Mouse (Mus musculus): ENCODE data around the gene Gstm2. TPM values are rescaled to one million over a fixed set of nuclear protein-coding genes. Genes with fewer than 3 reads are reported as not detected.
A peak's percentile ranks its signal among the peaks of the same experiment; 100 is the strongest.
"Not testable (repeated sequence)": the region's sequence is repeated elsewhere in the genome, so short reads cannot be mapped to it uniquely, and the experiment has no call there.

Gene Gstm2
- polyA plus RNA-seq, 1 experiment from 2014 or later, result 5.9 TPM

- not testable (repeated sequence) for H3K36me3 ChIP-seq; H3K27ac ChIP-seq; H3K9ac ChIP-seq; H3K4me3 ChIP-seq (replicated peaks); ATAC-seq (ENCODE audit: low read depth); DNase-seq; H3K4me2 ChIP-seq; H3K4me1 ChIP-seq (replicated peaks); H3K27me3 ChIP-seq; H3K9me3 ChIP-seq (replicated peaks)
- WGBS (ENCODE audit: insufficient replicate concordance), result 76% methylated on average over 2 of the region's 2 CpGs
Observed at GRCm38 (mm10) chr3:107995974-107996373, 9.7 kb upstream of the Gstm2 start.

- not testable (repeated sequence) for H3K27ac ChIP-seq; H3K4me3 ChIP-seq (replicated peaks); H3K4me1 ChIP-seq (replicated peaks); H3K9me3 ChIP-seq (replicated peaks); H3K27me3 ChIP-seq; DNase-seq; H3K9ac ChIP-seq; H3K4me2 ChIP-seq; ATAC-seq (ENCODE audit: low read depth); H3K36me3 ChIP-seq
- WGBS (ENCODE audit: insufficient replicate concordance), result 85% methylated on average over 2 of the region's 2 CpGs
Observed at GRCm38 (mm10) chr3:107985141-107985540, 1.1 kb downstream of the Gstm2 start.

GRCm38 (mm10) chr3:107984471-107984870 is 1.8 kb downstream of the Gstm2 start:
- no peak for ATAC-seq (ENCODE audit: low read depth)
- Histone ChIP-seq H3K27ac (no peak overlapping the region), H3K4me1 (replicated peaks) (peaks cover 6% of the 10 kb centered on the region; the same call in 1 of the 2 replicates), H3K27me3 (no peaks in the 10 kb centered on the region), H3K4me3 (replicated peaks) (no peak overlapping the region), H3K36me3 (no peaks in the 10 kb centered on the region), H3K9ac (no peak overlapping the region), H3K4me2 (no peak overlapping the region), H3K9me3 (replicated peaks) (no peaks in the 10 kb centered on the region)
- WGBS (ENCODE audit: insufficient replicate concordance), result 47% methylated on average over 5 of the region's 5 CpGs
- no peak for DNase-seq

GRCm38 (mm10) chr3:107983771-107984170 is 2.5 kb downstream of the Gstm2 start:
- no peak for DNase-seq
- 38% methylated on average over 3 of the region's 3 CpGs for WGBS (ENCODE audit: insufficient replicate concordance)
- H3K27me3 ChIP-seq, result no peaks in the 10 kb centered on the region
- no peaks in the 10 kb centered on the region for H3K9me3 ChIP-seq (replicated peaks)
- no peak overlapping the region for H3K9ac ChIP-seq
- ATAC-seq (ENCODE audit: low read depth), result no peak
- H3K4me1 ChIP-seq (replicated peaks), result peaks cover 6% of the 10 kb centered on the region; the same call in 1 of the 2 replicates
- no peaks in the 10 kb centered on the region for H3K36me3 ChIP-seq
- H3K4me2 ChIP-seq, result no peak overlapping the region
- no peak overlapping the region for H3K4me3 ChIP-seq (replicated peaks)
- no peak overlapping the region for H3K27ac ChIP-seq

GRCm38 (mm10) chr3:107982726-107983125 is 3.5 kb downstream of the Gstm2 start:
- H3K27ac ChIP-seq, result no peak overlapping the region
- H3K9me3 ChIP-seq (replicated peaks), result no peaks in the 10 kb centered on the region
- no peak overlapping the region for H3K4me3 ChIP-seq (replicated peaks)
- WGBS (ENCODE audit: insufficient replicate concordance), result 46% methylated on average over 6 of the region's 6 CpGs
- no peak for DNase-seq
- H3K36me3 ChIP-seq, result no peaks in the 10 kb centered on the region
- H3K4me2 ChIP-seq, result no peak overlapping the region
- ATAC-seq (ENCODE audit: low read depth), result no peak
- no peaks in the 10 kb centered on the region for H3K27me3 ChIP-seq
- no peak overlapping the region for H3K9ac ChIP-seq
- peaks cover 7% of the 10 kb centered on the region; the same call in 1 of the 2 replicates for H3K4me1 ChIP-seq (replicated peaks)

DNA sequence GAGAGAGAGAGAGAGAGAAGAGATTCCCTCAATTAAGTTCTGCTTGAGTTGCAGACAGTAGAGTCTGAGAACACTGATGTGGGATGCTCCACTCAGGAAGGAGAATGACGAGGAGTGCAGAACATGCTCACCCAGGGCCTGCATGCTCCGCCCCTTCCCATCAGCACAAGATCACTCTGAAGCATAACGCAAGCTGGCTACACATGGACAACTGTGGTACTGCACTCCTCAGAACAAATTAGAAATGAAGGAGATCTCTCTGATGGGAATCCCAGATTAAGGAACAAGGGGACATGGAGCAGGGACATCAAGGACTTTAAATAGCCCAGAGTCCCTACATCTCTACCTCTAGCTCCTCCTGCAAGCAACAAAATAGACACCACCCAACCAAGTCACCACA is 5.0 kb downstream of the Gstm2 start:
- whole genome bisulfite sequencing (ENCODE audit: insufficient replicate concordance), result 53% methylated on average over 3 of the region's 3 CpGs

DNA sequence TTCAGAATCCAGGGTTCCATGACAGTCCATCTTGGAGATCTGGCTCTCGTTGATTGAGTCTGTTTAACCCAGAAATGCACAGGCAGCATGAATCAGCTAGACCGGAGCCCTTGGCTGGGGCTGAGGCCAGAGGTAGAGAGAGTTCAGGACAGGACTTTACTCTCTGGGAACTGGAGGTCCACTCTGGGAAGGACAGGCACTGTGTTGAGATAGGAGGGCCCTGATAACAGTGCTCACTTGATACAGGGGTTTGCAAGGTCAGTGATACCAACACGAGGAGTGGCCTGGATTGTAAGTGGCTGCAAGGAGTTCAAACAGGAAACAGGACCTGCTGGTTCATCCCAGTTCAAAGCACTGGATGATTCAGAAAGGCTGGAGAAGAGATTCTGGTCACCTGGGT is 8.6 kb downstream of the Gstm2 start:
- no peak overlapping the region for H3K9ac ChIP-seq
- DNase-seq (no peak), ATAC-seq (ENCODE audit: low read depth) (0 out of 2 replicates have a peak, but pooled peaks have one; percentile 48)
- H3K9me3 ChIP-seq (replicated peaks), result no peaks in the 10 kb centered on the region
- peaks cover 12% of the 10 kb centered on the region for H3K4me1 ChIP-seq (replicated peaks)
- H3K27ac ChIP-seq, result no peak overlapping the region
- no peak overlapping the region for H3K4me3 ChIP-seq (replicated peaks)
- H3K36me3 ChIP-seq, result no peaks in the 10 kb centered on the region
- WGBS (ENCODE audit: insufficient replicate concordance), result 44% methylated on average over 3 of the region's 3 CpGs
- no peaks in the 10 kb centered on the region for H3K27me3 ChIP-seq
- H3K4me2 ChIP-seq, result no peak overlapping the region

More for the DNA sequence above, 5.0 kb downstream of the Gstm2 start:
- Histone ChIP-seq H3K4me3 (replicated peaks) (no peak overlapping the region), H3K27me3 (no peaks in the 10 kb centered on the region), H3K4me1 (replicated peaks) (peaks cover 12% of the 10 kb centered on the region; the same call in 1 of the 2 replicates), H3K9me3 (replicated peaks) (no peaks in the 10 kb centered on the region), H3K9ac (no peak overlapping the region), H3K36me3 (no peaks in the 10 kb centered on the region), H3K4me2 (no peak overlapping the region), H3K27ac (no peak overlapping the region)
- ATAC-seq (ENCODE audit: low read depth) (no peak), DNase-seq (no peak)

DNA sequence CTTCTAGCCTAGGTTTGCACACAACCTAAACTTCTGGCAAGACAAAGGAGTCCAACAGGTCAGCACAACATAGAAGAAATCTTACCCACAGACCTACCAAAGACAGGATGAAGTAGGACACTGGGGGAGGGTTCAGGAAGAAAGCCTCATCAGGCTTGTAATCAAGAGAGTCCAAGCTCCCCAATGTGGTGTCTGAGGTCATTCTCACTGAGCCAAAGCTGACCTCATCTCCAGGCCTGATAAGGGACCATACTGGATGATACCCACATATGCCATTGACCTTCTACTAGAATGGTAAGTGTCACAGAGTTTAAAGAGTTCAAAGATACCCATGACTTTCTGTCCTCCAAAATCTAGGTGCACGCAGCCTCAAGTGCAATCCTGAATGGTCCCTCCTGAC is 12.0 kb downstream of the Gstm2 start:
- Histone ChIP-seq H3K4me1 (replicated peaks) (peaks cover 9% of the 10 kb centered on the region), H3K36me3 (no peaks in the 10 kb centered on the region), H3K9me3 (replicated peaks) (no peaks in the 10 kb centered on the region), H3K9ac (no peak overlapping the region), H3K4me2 (no peak overlapping the region), H3K27me3 (no peaks in the 10 kb centered on the region), H3K27ac (no peak overlapping the region), H3K4me3 (replicated peaks) (no peak overlapping the region)
- no peak for ATAC-seq (ENCODE audit: low read depth)
- 78% methylated on average over 1 of the region's 1 CpGs for WGBS (ENCODE audit: insufficient replicate concordance)
- no peak for DNase-seq

DNA sequence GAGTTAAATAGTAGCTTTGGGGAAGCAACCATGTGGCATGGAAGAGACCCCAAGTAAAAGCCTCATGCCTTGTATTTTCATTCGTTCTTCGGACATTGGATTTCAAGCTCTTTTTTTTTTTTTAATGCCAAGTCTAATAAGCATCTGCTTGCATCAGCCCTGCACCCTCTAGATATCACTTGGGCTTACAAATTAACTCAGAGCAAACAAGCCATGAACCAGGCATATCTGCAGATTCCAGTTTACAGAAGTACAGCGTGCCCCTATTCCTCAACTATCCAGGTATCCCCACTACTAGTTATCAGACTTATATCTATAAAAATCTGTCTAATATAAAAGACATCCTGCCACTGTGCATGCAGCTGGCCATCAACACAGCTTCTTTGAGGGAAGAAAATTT is 14.2 kb downstream of the Gstm2 start:
- no peak for DNase-seq
- H3K9ac ChIP-seq, result no peak overlapping the region
- no peaks in the 10 kb centered on the region for H3K9me3 ChIP-seq (replicated peaks)
- H3K36me3 ChIP-seq, result no peaks in the 10 kb centered on the region
- WGBS (ENCODE audit: insufficient replicate concordance), result 65% methylated on average over 3 of the region's 3 CpGs
- H3K27ac ChIP-seq, result no peak overlapping the region
- H3K4me1 ChIP-seq (replicated peaks), result peaks cover 4% of the 10 kb centered on the region
- no peak overlapping the region for H3K4me2 ChIP-seq
- ATAC-seq (ENCODE audit: low read depth), result no peak
- H3K4me3 ChIP-seq (replicated peaks), result no peak overlapping the region
- H3K27me3 ChIP-seq, result no peaks in the 10 kb centered on the region

DNA sequence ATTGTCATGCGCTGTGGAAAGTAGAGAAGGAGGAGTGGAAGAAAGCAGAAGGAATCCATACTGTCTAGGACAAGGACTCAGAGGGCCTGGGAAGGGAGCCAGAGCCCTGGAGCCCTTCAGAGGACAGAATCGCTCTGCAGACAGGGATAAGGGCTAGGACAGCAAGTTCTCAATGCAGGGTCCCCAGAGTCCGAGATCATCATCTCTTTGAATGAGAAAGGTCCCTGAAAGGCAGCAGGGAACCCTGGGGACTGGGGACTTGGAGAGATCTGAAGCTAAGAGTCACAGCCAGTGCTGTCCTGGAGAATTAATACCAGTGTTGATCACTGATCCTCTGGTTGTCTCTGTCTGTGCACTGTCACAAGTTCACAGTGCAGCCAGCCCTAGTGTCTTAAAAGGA is 15.2 kb downstream of the Gstm2 start:
- ATAC-seq (ENCODE audit: low read depth); H3K27ac ChIP-seq; H3K9ac ChIP-seq; H3K4me2 ChIP-seq; H3K4me1 ChIP-seq (replicated peaks); DNase-seq; H3K36me3 ChIP-seq; H3K4me3 ChIP-seq (replicated peaks); H3K9me3 ChIP-seq (replicated peaks); H3K27me3 ChIP-seq: not testable (repeated sequence)
- 39% methylated on average over 3 of the region's 3 CpGs for WGBS (ENCODE audit: insufficient replicate concordance)

DNA sequence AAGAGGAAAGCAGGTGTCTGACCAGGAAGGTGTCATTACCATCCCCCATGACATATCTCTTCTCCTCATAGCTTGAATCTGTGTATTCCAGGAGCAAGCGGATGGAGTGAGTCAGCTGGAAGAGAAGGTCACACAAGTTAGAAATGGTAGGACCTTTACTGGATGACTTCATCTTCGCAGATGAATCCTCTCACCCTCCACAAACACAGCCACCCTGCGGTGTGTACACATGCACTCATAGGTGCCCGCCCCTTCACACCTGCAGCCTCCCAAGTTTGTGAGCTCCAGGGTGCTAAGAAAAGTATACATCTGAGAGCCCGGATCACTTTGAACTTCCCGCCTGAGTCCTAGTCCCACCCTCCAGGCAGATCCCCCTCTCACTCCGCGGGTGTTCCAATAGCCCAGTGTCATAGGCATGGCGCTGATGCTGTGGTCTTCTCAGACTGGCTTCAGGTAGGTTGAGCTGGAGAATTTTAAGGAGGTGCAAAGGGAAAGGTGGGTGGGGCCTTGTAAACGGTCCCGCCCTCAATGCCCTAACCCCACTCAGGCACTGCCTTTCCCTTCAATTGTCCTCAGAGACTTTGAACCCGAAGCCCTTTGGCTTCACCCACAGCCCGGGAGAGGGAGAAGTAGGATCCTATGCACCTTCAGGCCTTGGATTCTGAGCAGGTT is 17.4 kb downstream of the Gstm2 start, which contains the start of gene Gstm3:
TSS of gene Gstm3 (minus strand) at position 560 of the 672 bp plus-strand sequence.
- DNase-seq (no peak), ATAC-seq (ENCODE audit: low read depth) (peak; percentile 21; the same call in 1 of the 2 replicates)
- peaks cover 18% of the 10 kb centered on the region for H3K4me1 ChIP-seq (replicated peaks)
- no peak within 1 kb of the TSS for H3K4me3 ChIP-seq (replicated peaks)
- no peaks in the 10 kb centered on the region for H3K9me3 ChIP-seq (replicated peaks)
- WGBS (ENCODE audit: insufficient replicate concordance), result 50% methylated on average over 13 of the region's 13 CpGs
- H3K9ac ChIP-seq, result no peak within 1 kb of the TSS
- no peak within 1 kb of the TSS for H3K4me2 ChIP-seq
- no peaks in the 10 kb centered on the region for H3K27me3 ChIP-seq
- no peaks in the 10 kb centered on the region for H3K36me3 ChIP-seq
- no peak within 1 kb of the TSS for H3K27ac ChIP-seq

- ATAC-seq (ENCODE audit: low read depth), result no peak
- WGBS (ENCODE audit: insufficient replicate concordance), result 75% methylated on average over 5 of the region's 5 CpGs
- no peak for DNase-seq
Observed at GRCm38 (mm10) chr3:107966631-107967030, 19.6 kb downstream of the Gstm2 start.

More at GRCm38 (mm10) chr3:107966631-107967030, 19.6 kb downstream of the Gstm2 start:
- Histone ChIP-seq H3K27me3 (no peaks in the 10 kb centered on the region), H3K9ac (no peak overlapping the region), H3K36me3 (no peaks in the 10 kb centered on the region), H3K4me1 (replicated peaks) (peaks cover 17% of the 10 kb centered on the region), H3K4me3 (replicated peaks) (no peak overlapping the region), H3K9me3 (replicated peaks) (no peaks in the 10 kb centered on the region), H3K27ac (no peak overlapping the region), H3K4me2 (no peak overlapping the region)

Measured in liver, embryonic 13.5 days (tissue).